Mouse (Mus musculus) small intestine, adult 2 months (tissue): ENCODE data around the gene Bcan.

ENCODE experiments used
- CTCF ChIP-seq: fragments of 200-500 bp; IDR thresholded peaks from 2 replicates; pipeline ENCODE4 v1.5.1; 2012; ENCODE audit warnings: low read depth, mild to moderate bottlenecking, control low read depth, inconsistent platforms, low read length, moderate library complexity, mixed read lengths; ENCODE audit not compliant: insufficient replicate concordance, insufficient read length; ENCODE audit errors: extremely low read depth
- POLR2A ChIP-seq: fragments of 200-500 bp; IDR thresholded peaks from 2 replicates; pipeline ENCODE4 v1.6.1; 2012; ENCODE audit warnings: low read depth, mild to moderate bottlenecking, control low read depth, inconsistent platforms, low read length, moderate library complexity

GRCm38 (mm10) chr3:87995331-87995730 lies 4.7 kb downstream of the Bcan start:
- TF ChIP-seq CTCF (no peak), POLR2A (no peak)
